Mouse (Mus musculus): Measurements from ENCODE around the gene Gm45021.

The Gm45021 gene

DNA sequence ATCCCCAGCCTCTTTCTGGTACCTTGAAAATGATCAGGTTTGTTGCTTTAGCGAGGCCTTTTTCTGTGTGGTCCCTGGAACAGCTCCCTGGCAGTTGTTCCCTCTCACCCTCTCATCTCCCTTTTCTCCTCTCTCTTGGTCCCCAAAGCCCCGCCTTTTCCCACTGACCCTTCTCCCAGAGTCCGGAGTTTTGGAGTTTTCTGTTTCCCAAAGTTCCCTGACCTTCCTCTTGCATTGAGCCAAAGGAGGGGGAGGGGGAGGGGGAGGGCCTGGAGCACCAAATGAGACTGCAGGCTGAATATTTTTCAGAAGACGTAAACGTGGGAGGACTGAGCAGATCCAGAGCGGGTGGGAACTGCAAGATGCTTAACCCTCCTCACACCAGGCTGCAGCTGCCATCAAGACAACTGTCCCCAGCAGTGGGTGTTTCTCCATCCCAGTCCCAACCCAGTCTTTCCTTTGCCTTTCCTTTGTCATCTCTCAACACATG is 16.8 kb upstream of the Gm45021 start, which contains the start of gene Rarres2:
Rarres2 (minus strand) TSS at position 218 of the 490 bp plus-strand sequence.
- no peak for DNase-seq (ENCODE audit: low read depth)

DNA sequence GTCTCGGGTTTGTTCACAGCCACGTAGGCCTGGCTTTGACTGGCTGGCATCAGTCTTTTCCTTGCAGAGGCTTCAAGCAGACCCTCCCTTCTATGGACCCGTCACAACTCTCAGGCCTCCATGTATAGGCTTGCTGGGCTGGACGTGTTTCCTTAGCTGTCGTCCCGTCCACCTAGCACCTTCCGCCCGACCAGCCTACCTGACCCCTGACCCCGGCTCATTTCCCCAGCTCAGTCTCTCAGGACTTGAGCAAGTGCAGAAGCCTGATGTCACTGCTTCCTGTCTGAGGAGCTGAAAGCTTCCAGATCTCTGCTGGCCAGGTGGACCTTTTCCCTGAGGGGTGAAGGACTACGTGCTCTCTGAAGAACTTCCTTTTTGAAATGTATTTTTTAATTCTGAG is 16.1 kb upstream of the Gm45021 start:
- DNase-seq (ENCODE audit: low read depth) = no peak

DNA sequence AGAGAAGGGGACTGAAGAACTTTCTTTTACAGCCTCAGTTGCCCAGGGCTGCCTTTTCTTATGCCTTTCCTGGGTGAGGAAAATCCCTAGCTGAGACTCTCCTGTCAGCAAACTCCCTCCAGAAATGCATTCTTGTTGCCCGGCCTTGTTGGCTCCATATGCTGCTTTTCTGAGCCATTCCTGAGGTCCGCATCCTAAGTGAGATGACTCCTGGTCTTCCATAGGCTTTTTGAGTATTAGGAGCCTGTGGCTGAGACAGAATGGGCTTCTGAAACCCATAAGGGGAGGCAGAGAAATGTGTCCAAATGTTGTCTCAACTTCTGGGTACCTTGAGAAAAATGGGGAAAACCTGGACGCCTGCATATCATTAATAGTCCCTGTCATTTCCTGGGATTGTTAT is 15.4 kb upstream of the Gm45021 start:
- DNase-seq (ENCODE audit: low read depth) = no peak

GRCm38 (mm10) chr6:48578736-48579135 is 10.7 kb upstream of the Gm45021 start:
- DNase-seq (ENCODE audit: low read depth) = no peak

- DNase-seq (ENCODE audit: low read depth) = peak; percentile 50
These were observed 10.2 kb upstream of the Gm45021 start for GRCm38 (mm10) chr6:48579215-48579648.

DNA sequence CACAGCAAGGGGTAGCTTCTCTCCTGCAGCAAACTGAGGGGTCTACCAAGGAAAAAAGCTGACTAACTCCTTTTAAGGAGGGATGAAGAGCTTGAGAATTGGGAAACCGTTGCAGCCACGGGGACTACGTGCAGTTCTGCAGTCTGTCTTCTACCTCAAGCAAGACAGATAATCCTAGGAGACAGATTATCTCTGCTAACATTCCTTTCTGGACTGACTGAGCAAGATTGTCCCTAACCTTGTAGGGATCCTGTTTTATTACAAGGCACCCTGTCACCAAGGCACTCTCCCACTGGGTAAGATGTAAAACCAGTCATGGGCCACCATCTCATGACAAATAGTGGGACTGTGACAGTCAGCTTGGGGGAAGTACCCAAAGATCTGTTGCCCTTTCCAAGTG is 8.2 kb upstream of the Gm45021 start:
- no peak for DNase-seq (ENCODE audit: low read depth)

DNA sequence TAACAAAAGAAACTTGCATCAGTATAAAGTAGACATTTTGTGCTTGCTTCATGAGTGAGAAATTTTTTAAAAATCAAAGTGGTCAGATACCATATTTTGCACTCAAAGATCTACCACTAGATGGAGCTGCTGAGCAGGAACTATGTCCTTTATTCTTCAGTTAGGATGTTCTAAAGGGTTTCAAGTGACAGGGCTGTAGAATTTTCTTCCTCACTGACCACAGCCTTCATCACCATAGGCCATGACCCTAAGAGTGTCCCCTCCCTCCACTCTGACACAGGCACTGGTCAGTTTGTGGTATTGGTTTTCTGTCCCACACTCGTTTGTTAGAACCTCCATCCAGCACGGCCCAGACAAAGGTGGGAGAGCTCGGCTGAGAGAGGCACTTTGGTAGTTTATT is 7.4 kb upstream of the Gm45021 start:
- peak; percentile 86 for DNase-seq (ENCODE audit: low read depth)

DNA sequence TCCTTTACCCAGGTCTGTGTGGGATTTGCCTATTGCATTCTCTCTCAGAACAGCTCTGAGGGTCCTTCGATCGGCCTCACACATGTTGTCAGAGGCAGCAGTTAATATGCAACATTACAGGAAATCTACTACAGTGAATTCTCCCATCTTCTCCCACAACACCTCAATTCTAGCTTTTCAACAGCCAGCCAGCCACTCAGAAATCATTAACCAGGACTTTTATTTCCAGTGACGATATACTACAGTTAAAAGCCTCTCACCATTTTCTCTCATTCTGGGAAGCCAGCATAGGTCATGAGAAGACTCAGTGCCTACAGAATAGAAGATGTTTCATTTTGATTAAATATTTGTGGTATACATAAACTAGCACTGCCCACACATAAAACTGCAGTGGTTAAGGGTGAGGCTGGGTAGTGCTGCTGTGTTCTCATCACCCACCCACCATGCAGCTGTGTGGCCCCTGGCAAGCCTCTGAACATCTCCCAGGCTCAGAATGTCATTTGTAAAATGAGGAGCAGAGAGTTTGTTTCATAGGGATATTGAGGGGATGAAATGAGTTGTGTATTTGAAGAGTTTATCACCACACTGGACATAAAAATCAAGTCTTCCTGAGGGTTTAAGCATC is 1.9 kb downstream of the Gm45021 start:
- no peak for DNase-seq (ENCODE audit: low read depth)

- no peak for DNase-seq (ENCODE audit: low read depth)
These were observed 2.5 kb downstream of the Gm45021 start for GRCm38 (mm10) chr6:48591871-48592270.

GRCm38 (mm10) chr6:48593158-48594042 is 4.0 kb downstream of the Gm45021 start, which contains the start of the genes Repin1 and Gm44965:
TSS of gene Repin1 (plus strand) at chr6:48593883.
TSS of gene Gm44965 (plus strand) at chr6:48593941.
- peak; percentile 73 for DNase-seq (ENCODE audit: low read depth)

DNA sequence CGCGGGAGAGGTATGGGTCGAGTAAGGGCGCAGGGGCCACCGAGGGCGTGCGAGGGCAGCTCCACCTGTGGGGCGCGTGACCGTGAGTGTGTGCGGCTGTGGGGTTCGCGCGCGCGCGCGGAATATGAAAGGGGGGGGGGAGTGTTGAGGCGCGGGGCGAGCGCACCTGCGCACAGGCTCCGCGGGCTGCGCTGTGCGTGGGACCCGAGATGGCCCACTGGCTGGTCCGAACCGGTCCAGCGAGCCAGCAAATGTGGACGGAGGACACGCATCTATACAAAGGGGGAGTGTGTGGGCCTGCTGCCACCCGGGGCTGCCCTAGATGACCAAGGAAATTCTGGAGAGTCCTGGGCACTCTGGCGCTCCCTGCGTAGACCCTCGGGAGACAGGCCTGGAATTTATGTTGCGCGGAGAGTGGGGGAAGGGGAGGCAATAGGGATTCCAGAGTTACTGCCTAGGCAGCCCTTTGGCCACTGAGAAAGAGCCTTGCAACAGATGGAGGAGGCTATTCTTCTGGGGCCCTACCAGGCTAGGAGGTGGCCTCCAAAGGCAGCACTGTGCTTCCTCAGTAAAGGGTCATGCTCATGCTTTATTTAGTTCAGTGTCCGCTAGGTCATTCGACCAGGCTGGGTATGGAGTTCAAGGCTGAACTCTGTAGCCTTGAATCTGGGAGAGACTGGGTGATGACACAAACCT is 4.8 kb downstream of the Gm45021 start:
- DNase-seq (ENCODE audit: low read depth) = peak; percentile 67

- DNase-seq (ENCODE audit: low read depth) = no peak
These were observed 5.9 kb downstream of the Gm45021 start for GRCm38 (mm10) chr6:48595278-48595677.

GRCm38 (mm10) chr6:48596545-48597232 is 7.3 kb downstream of the Gm45021 start:
- DNase-seq (ENCODE audit: low read depth) = no peak

- DNase-seq (ENCODE audit: low read depth) = no peak
These were observed 7.8 kb downstream of the Gm45021 start for GRCm38 (mm10) chr6:48597233-48597625.

- DNase-seq (ENCODE audit: low read depth) = no peak
These were observed 11.2 kb downstream of the Gm45021 start for GRCm38 (mm10) chr6:48600594-48600993.

DNA sequence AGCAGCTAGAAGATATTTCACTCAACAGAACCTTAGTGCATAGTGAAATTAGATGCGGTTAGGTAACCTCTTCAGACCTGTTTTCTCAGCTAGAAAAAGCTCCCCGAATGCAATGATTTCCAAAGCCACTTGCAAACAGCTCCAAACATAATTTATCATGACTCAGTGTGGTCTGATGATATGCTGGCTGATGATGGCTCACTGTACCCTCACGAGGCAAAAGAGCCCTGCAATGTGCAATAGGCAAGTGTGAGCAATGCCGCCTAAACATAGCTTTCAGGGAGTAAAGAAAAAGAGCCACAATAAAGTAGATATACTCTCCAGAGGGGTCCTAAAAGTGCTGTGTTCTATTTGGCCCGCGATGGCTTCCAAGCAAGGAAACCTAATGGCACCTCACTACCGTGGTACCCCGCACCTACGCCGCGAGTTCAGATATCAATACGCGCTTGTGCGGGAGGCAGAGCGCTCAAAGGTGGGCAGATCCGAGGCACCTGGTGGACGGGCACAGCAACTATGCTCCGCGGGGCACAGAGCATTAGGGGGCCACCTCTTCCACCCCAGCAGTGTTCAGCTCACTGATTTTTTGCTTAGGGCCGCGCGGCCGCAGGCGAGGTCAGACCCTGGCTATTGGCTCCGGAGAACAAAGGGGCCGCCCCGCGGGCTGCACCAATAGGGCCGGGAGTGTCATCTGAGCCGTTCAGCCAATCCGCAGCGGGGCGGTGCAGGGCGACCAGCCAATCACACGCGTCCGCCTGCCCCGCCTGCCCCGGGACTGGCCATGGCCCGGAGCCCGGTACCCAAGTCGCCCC is 12.1 kb downstream of the Gm45021 start, which contains the start of gene Zfp775:
Zfp775 (plus strand) TSS at position 793 of the 809 bp plus-strand sequence.
- DNase-seq (ENCODE audit: low read depth) = peak; percentile 95

GRCm38 (mm10) chr6:48602080-48602741 is 12.8 kb downstream of the Gm45021 start:
- peak; percentile 66 for DNase-seq (ENCODE audit: low read depth)

- no peak for DNase-seq (ENCODE audit: low read depth)
These were observed 18.7 kb downstream of the Gm45021 start for GRCm38 (mm10) chr6:48608124-48608523.

- DNase-seq (ENCODE audit: low read depth) = no peak
These were observed 20.1 kb downstream of the Gm45021 start for GRCm38 (mm10) chr6:48609512-48609911.

DNA sequence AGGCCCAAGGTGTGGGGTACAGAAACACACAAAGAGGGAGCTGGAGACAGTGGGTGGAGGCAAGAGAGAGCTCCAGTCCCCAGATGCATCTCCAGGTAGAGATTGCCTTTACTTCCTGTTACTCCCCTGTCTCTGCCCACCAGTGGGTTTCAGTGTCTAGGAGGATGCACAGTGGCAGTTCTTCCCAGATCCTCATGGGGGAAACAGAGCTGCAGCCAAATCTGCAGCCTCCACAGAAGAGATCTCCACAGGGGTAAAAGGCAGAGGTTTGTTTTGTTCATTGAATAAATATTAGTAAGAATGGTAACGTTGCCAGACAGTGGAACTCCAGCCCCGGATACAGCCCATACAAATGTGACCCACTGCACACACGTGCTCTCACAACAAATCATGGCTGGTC is 21.2 kb downstream of the Gm45021 start:
- DNase-seq (ENCODE audit: low read depth) = no peak
